Mouse (Mus musculus) left cerebral cortex, adult 2 months (tissue): ENCODE measurements around the gene Nxph1. TPM values are rescaled to one million over a fixed set of nuclear protein-coding genes. Genes with fewer than 3 reads are reported as not detected.
A peak's percentile ranks its signal among the peaks of the same experiment; 100 is the strongest.

Experiments used
- DNase-seq, 2 experiments: peaks; one replicate each; pipeline ENCODE4 v3.0.0; 2021 to 2022; ENCODE audit warnings: low spot score in 2 of 2, mixed read lengths in 1 of 2; ENCODE audit errors: extremely low spot score in 1 of 2
- H3K27ac ChIP-seq: fragments of 200-600 bp; 2 replicates; pipeline ENCODE4 v1.8.1; 2022
- H3K4me3 ChIP-seq: fragments of 200-600 bp; 2 replicates; pipeline ENCODE4 v1.8.1; 2022
- CTCF ChIP-seq: fragments of 200-600 bp; IDR thresholded peaks from 2 replicates; pipeline ENCODE4 v1.8.1; 2022; ENCODE audit warnings: antibody characterized with exemption, mild to moderate bottlenecking, moderate library complexity
- intact Hi-C: fragments of 180-260 bp; cut with DNase I; formaldehyde crosslinking; loops from one replicate; pipeline ENCODE4 v1.15.1; 2025
- long read RNA-seq, 2 experiments: library from polyadenylated mRNA; stranded (forward); transcript quantifications; one replicate each; pipeline ENCODE4 v2.0.0; 2021; ENCODE audit warnings: borderline mapping rate in 2 of 2
- total RNA-seq, 2 experiments: library from RNA; stranded (reverse); gene quantifications; 2 replicates each; pipeline ENCODE4 v1.2.3; 2021

Nxph1 gene
- total RNA-seq = 10 to 100 TPM; 41.0 to 44.1 TPM
- long read RNA-seq, experiment 1, partial matches to known transcripts = 1 of 2 reads
- long read RNA-seq, experiment 1, other reads (novel, unspliced or antisense) = 1 of 2 reads
- long read RNA-seq, experiment 2, partial matches to known transcripts = 1 of 1 reads
- long read RNA-seq, experiment 2, other reads (novel, unspliced or antisense) = 0 of 1 reads

DNA sequence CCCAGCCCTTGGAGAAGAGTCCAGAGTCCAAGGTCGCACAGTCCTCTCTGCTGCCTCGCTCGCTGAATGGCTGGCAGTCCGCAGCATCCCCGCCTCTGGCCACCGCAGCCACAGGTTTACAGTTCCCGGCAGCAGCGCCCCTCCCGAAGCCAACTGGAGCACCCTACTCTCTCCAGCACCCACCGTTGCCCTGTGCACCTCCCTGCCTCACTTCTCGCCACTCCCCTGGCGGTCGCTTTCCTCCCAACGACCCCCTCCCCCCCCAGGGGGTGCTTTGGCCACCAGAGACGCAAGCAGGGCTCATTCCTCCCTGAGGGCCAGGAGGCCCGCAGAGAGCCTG is at the start of gene Nxph1:
Nxph1 (plus strand) TSS at position 301 of the 340 bp plus-strand sequence.
- DNase-seq = no peak
- H3K4me3 ChIP-seq = peak within 1 kb of the TSS; percentile 47
- intact Hi-C loops = no loop called here
- H3K27ac ChIP-seq = no peak within 1 kb of the TSS
- no peak for TF ChIP-seq CTCF

DNA sequence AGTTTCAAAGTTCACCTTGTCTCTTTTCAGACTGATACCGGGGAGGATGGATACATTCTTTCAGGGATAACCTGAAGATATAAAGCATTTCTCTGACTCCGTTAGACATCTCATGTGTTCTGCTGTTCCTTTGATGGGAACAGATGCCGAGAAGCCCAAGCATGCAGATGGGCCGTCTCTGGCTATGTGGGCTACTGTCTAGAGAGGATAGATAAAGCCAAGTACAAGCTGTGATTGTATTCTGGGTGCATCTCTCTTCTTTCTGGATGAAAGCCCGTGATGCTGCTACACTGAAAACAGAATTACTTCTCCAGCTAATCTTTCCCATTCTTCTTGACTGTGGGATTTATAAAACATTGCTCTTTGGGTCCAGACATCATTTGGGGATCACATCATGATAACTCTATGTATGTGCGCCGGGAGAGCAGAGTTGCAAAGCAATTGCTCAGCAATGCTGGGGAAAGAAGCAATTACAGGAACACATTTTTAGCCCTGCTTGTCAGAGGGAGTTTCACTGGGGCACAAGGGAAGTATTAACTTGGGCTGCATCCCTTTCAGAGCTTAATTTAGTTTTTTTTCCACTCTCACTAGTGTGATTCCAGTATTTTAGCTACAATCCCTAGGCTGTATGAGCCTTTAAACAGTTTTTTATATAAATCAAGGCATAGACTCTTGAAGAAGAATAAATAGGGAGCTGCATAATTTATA is 48.1 kb upstream of the Nxph1 start:
- no peak overlapping the region; the same call in 1 of the 2 replicates for H3K27ac ChIP-seq
- DNase-seq = no peak
- TF ChIP-seq CTCF = no peak
- intact Hi-C loops = no loop called here
- no peak overlapping the region for H3K4me3 ChIP-seq

DNA sequence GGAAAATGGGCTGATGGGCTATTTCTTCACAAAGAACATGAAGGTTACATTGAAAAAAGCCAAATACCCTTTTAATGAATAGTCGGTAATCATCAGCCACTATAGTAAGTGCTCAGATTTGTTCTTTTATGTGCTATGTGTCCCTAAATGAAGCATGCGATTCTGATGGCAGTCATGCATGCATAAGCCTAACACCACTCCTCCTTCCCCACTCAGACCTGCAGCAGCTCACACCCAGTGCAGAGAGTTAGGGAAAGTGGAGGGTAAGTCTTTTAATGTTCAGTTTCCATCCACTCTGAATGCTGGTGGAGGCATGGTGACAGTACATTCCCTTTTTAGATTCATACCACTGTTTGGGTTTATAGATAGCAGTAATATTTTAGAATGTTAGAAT is 47.5 kb upstream of the Nxph1 start:
- intact Hi-C loops = no loop called here

DNA sequence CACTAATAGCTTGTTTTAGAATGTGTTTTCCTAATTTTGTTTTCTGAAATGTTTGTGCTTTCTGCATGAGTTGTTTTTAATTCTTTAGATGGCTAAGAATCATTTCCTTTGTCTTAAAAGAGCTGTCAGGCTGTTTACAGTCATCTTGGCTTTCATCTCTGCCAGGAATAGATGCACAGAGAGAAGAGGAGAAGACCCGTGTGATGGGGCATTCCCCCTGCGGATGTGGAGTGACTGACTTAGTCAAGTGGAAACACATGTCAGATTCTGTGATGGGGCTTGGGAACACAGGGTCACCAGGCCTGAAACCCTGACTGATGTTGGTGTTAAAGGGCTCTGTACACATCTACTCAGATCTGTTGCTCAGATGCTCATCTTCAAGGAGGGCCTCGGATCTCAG is 40.3 kb upstream of the Nxph1 start:
- TF ChIP-seq CTCF = no peak
- intact Hi-C loops = no loop called here
- no peak for DNase-seq
- H3K27ac ChIP-seq = no peak overlapping the region
- no peak overlapping the region for H3K4me3 ChIP-seq

More for the DNA sequence above, 47.5 kb upstream of the Nxph1 start:
- no peak for TF ChIP-seq CTCF
- H3K4me3 ChIP-seq = no peak overlapping the region
- DNase-seq = no peak
- H3K27ac ChIP-seq = no peak overlapping the region; the same call in 1 of the 2 replicates

DNA sequence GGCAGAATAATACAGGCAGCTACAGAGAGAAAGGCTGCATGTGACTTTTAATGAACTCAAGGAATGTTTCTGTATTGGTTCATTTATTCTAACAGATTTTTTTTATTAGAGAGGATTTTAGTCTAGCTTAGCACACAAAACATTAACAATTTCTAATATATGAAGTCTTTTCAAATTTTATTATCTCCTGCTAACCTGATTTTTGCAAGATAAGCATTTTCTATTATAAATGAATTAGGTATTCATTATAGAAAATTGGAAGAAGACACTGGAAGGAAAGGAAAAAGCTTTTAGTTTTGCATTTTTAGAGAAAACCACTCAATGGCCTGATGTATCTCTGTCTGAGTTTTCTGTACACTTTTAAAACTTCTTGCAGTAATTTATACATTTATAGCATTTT is 34.8 kb upstream of the Nxph1 start:
- H3K4me3 ChIP-seq = no peak overlapping the region
- no peak overlapping the region for H3K27ac ChIP-seq
- TF ChIP-seq CTCF = no peak
- no peak for DNase-seq
- intact Hi-C loops = no loop called here

DNA sequence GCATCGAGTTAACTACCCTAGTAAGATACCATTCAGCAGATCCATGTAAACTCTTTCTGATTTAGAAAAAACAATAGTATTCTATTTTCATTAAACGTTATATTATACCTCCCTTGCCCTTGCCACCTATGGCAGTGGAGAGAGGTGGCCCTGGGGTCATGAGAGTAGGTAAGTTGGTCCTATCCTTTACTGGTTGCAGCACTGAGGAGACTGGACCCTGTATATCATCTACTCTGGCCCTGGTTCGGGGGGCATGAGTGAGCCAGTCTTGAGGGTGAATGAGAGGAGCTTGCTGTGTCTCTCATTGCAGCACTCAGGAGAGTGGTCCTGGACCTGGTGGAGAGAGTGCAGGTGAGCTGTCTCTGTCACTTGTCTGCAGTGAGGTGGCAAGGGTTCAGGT is 33.5 kb upstream of the Nxph1 start:
- intact Hi-C loops = no loop called here
- DNase-seq = no peak
- no peak for TF ChIP-seq CTCF
- H3K4me3 ChIP-seq = no peak overlapping the region
- no peak overlapping the region for H3K27ac ChIP-seq

DNA sequence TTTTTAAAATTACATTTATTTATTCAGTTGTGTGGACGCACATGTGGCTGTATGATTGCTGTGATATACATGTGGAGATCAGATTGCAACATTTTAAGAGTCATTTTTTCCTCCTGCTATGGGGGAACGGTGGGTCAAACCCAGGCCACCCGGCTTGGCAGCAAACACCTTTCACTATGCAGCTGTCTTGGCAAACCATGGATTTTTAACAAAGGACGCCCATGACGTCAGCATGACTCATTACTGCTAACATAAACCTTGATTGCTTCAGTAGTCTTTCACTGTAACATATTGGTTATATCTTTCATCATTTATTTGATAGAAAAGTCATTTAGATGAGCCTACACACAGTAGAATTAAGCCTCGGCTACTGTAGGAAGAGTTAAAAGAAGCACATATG is 23.8 kb upstream of the Nxph1 start:
- no peak overlapping the region for H3K4me3 ChIP-seq
- no peak for DNase-seq
- H3K27ac ChIP-seq = no peak overlapping the region
- intact Hi-C loops = no loop called here
- no peak for TF ChIP-seq CTCF

DNA sequence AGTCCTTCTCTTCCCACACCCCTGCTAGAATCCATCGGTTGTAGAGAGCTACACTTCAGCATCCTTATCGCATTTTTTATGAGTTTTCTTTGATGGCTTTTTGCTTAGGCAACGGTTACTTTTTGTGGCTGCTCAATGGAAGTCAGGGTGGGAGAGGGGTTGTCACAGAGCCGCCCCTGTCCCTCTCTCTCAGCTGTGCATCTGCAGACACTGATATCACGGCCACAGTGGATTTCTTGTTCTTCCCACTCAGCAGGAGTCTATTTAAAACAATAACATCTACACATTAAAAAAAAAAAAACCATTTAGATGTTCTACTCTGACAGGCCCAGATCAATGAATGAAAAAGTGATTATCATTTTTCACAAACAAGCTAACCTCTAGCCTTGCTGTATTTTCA is 13.0 kb upstream of the Nxph1 start:
- intact Hi-C loops = no loop called here
- DNase-seq = no peak
- no peak for TF ChIP-seq CTCF
- H3K4me3 ChIP-seq = no peak overlapping the region
- no peak overlapping the region for H3K27ac ChIP-seq

DNA sequence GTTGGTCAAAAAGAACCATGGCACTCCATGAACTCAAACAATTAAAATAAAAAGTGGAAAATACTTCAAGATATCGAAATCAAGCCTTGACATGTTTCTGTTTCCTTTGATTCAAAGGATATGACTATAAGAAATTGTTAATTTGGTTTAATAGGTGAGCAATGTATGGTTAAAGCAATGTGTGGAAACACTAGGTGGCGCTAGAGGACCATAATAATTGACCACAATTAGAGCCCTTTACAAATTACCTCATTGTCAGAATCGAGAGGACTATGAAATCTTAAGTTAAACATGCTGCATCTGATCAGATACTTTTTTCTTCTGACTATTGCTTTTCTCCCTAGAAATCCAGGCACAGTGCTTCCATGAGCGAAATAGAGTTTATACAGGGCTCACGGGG is 12.5 kb upstream of the Nxph1 start:
- peak; percentile 85 for TF ChIP-seq CTCF
- Histone ChIP-seq H3K4me3 (no peak overlapping the region), H3K27ac (no peak overlapping the region)
- intact Hi-C loops = no loop called here
- peak; percentile 50 to 69 for DNase-seq

DNA sequence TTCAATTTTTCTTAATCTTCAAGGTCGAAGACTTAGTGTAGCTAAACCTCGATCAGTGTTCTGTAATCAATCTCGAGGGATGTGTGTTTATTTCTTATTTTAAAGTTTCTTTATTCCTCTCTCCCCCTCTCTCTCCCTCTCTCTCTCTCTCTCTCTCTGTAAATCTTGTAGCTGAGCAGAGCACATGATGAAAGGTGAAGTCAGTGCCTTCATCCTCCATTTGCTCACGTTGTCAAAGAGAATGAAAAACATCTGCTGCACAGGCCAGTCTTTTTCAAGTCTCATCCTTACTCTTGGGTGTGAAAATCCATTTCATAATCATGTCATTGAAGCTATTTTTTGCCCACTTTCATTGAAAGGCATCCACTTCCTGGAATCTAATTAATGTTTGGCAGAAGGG is 12.1 kb upstream of the Nxph1 start:
- Histone ChIP-seq H3K4me3 (no peak overlapping the region), H3K27ac (no peak overlapping the region)
- no peak for DNase-seq
- no peak for TF ChIP-seq CTCF
- intact Hi-C loops = no loop called here

DNA sequence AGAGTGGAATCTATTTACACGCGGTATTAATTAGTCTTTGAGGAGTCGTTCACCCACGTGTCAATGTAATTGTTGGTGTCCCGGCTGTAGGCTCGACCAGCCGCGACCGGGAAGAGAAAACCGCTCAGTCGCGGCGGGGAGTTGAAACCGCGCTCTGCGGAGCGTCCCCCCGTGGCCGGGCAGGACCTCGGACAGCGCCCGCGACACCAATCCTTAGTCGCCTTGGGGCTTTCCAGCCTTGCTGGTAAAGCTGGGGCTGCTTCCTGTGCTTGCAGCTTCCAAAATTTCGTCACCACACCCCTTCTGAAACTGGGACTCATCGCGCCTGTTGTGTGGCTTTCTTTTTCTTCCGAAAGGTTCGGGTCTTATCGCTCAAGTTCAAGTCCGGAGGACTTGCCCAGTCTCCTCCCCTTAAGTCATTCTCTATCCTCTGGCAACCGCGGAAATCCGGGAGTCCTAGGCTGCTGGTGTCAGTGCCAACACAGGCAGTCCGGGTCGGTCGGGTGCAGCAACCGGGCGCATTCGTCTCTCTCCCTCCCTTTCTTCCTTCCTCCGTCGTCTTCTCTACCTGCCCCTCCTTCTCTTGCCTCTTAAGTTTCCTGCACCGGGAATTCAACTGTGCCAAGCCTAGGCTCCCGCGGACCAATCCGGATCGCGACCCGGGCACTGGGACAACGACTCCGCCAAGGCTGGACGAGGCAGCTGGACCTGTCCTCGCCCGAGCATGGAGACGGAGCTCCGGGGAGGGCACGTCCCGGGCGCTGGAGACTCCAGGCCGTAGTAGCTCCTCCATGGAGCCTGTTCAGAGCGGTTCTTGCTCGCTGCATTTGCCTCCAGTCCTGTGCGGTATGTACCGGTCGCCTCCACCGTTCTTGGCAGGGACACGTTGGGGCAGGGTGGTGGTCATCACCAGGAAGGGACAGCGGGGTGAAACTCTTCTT is 510 bp downstream of the Nxph1 start:
- Histone ChIP-seq H3K27ac (no peak overlapping the region), H3K4me3 (peak overlapping the region; percentile 47)
- intact Hi-C loops = no loop called here
- DNase-seq = peak; percentile 20 to 28
- TF ChIP-seq CTCF = no peak; the same call in 1 of the 2 replicates

DNA sequence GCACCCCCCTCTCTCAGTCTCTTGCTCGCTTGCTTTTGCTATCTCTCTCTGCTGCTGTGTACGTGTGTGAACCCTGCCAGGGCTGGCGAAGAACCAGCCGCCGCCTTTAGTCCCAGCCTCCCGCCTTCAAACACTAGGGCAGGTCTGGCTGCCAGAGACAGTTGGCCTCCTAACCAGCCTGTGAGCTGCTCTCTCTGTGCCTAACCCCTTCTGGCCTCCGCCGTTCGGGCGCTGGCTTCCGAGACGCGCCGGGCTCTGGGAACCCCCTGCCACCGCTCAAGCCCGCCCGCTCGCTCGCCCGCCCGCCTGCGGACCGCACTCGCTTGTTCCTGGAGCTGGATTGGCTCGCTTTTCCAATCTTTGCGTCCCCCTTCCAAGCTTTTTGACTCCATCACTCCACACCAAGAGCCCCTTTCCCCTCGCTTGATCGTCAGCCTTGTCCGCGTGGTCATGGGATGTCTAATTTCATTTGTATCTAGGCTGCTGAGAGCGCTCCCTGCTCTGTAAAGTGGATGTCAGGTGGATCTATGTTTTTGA is 1.5 kb downstream of the Nxph1 start:
- H3K4me3 ChIP-seq = peak overlapping the region; percentile 47
- peak overlapping the region; percentile 50; the same call in 1 of the 2 replicates for H3K27ac ChIP-seq
- intact Hi-C loops = loop anchor here (5.0 kb wide), 2 partner anchors 128 to 283 kb away; no protein-coding TSS in a partner anchor
- TF ChIP-seq CTCF = no peak
- peak in 1 of 2 experiments; percentile 14 for DNase-seq
